ENCODE assay signal across 11 mouse cellular contexts in genomic region chr7:127885951-127886350, GRCm38 (mm10). TPM values are rescaled to one million over a fixed set of nuclear protein-coding genes. Genes with fewer than 3 reads are reported as not detected.
DNase-seq lines count a peak whose midpoint lies in the region; ATAC-seq lines count a peak whose summit lies in the region.
"Had no signal": no experiment of that assay in that cellular context is flagged by ENCODE, and none has a peak within 500 bp of the region (broad histone marks: within the 10 kb centered on the region; RNA-seq: fewer than 3 reads in every experiment).

No protein-coding gene starts in this region.

- no peak overlapping the region for H3K4me2 ChIP-seq in heart, embryonic 12.5 days

- H3K4me3 ChIP-seq in heart, embryonic 12.5 days: no peak overlapping the region; the same call in 1 of the 2 replicates
- H3K4me3 ChIP-seq in midbrain, embryonic 10.5 days: no peak overlapping the region
- no peak overlapping the region for H3K4me3 ChIP-seq in hindbrain, embryonic 10.5 days

- ATAC-seq in heart, embryonic 12.5 days (ENCODE audit: insufficient number of reproducible peaks, low FRiP score): no peak

- WGBS in heart, embryonic 12.5 days: 76% methylated on average over 6 of the region's 6 CpGs
- 87% methylated on average over 6 of the region's 6 CpGs for WGBS in midbrain, embryonic 10.5 days
- whole genome bisulfite sequencing in hindbrain, embryonic 10.5 days: 78% methylated on average over 6 of the region's 6 CpGs

- peaks cover 45% of the 10 kb centered on the region for H3K4me1 ChIP-seq in heart, embryonic 12.5 days (replicated peaks)
- H3K4me1 ChIP-seq in midbrain, embryonic 10.5 days: peaks cover 15% of the 10 kb centered on the region
- H3K4me1 ChIP-seq in hindbrain, embryonic 10.5 days (replicated peaks): peaks cover 25% of the 10 kb centered on the region

- H3K27me3 ChIP-seq in heart, embryonic 12.5 days (replicated peaks): no peaks in the 10 kb centered on the region
- H3K27me3 ChIP-seq in midbrain, embryonic 10.5 days (ENCODE audit: low read depth, poor library complexity, severe bottlenecking): no peaks in the 10 kb centered on the region
- no peaks in the 10 kb centered on the region for H3K27me3 ChIP-seq in hindbrain, embryonic 10.5 days (ENCODE audit: insufficient read depth, poor library complexity, severe bottlenecking)

- no peak overlapping the region for H3K27ac ChIP-seq in heart, embryonic 12.5 days (ENCODE audit: poor library complexity, severe bottlenecking)
- H3K27ac ChIP-seq in midbrain, embryonic 10.5 days (replicated peaks): no peak overlapping the region
- no peak overlapping the region for H3K27ac ChIP-seq in hindbrain, embryonic 10.5 days

- peak; percentile 84 to 88 for DNase-seq in heart, adult 18-20 months
- DNase-seq in ES-CJ7 (ENCODE audit: low read depth, low spot score): peak; percentile 34
- peak; percentile 55 to 79 for DNase-seq in gastrocnemius, adult 8-10 months (ENCODE audit: low spot score in 2 of 2)
- peak; percentile 63 for DNase-seq in lung, postnatal 25 days (ENCODE audit: low spot score)
- DNase-seq in midbrain, embryonic 10.5 days (ENCODE audit: low spot score): no peak
- no peak for DNase-seq in frontal cortex, postnatal 25 days (ENCODE audit: low spot score in 2 of 2)
- DNase-seq in hindbrain, embryonic 10.5 days (ENCODE audit: low spot score): no peak
- DNase-seq: cerebellum, adult 11-12 months had no signal

- H3K9ac ChIP-seq in heart, embryonic 12.5 days: no peak overlapping the region

- peaks cover 97% of the 10 kb centered on the region for H3K36me3 ChIP-seq in heart, embryonic 12.5 days
- peaks cover 99% of the 10 kb centered on the region for H3K36me3 ChIP-seq in midbrain, embryonic 10.5 days
- peaks cover 100% of the 10 kb centered on the region for H3K36me3 ChIP-seq in hindbrain, embryonic 10.5 days

- no peaks in the 10 kb centered on the region for H3K9me3 ChIP-seq in heart, embryonic 12.5 days (replicated peaks)
- no peaks in the 10 kb centered on the region for H3K9me3 ChIP-seq in midbrain, embryonic 10.5 days (replicated peaks)
- H3K9me3 ChIP-seq in hindbrain, embryonic 10.5 days: no peaks in the 10 kb centered on the region

RNA-seq across cellular contexts. Expression of gene Prss53, which starts 4.8 kb away (rescaled TPM):
- 1 to 10 TPM in 1 of 2 experiments, under 1 TPM in 1; 0.52 to 1.3 TPM for total RNA-seq in heart, adult 18-20 months (2021)
- polyA plus RNA-seq in heart, embryonic 12.5 days (2016; fragmentation: Nextera tagmentation; extraction: Ambion mirVana): 1.5 and 1.7 TPM in 2 replicates
- 1 to 10 TPM; 1.5 to 1.8 (median 1.7) TPM for total RNA-seq in gastrocnemius, adult 8-10 months (2022)
- 0.52 and 0.68 TPM in 2 replicates for polyA plus RNA-seq in midbrain, embryonic 10.5 days (2016; fragmentation: Nextera tagmentation; extraction: Ambion mirVana)
- polyA plus RNA-seq in hindbrain, embryonic 10.5 days (2016; fragmentation: Nextera tagmentation; extraction: Ambion mirVana): 0.51 and 1.1 TPM in 2 replicates

RNA-seq across cellular contexts. Expression of gene Gm21974, which starts 9.3 kb away (rescaled TPM):
- under 1 TPM in 1 of 2 experiments, not detected in 1; 0.27 TPM for total RNA-seq in heart, adult 18-20 months (2021)
- not detected in 2 replicates for polyA plus RNA-seq in heart, embryonic 12.5 days (2016; fragmentation: Nextera tagmentation; extraction: Ambion mirVana)
- total RNA-seq in gastrocnemius, adult 8-10 months (2022): not detected
- not detected in 2 replicates for polyA plus RNA-seq in midbrain, embryonic 10.5 days (2016; fragmentation: Nextera tagmentation; extraction: Ambion mirVana)
- polyA plus RNA-seq in hindbrain, embryonic 10.5 days (2016; fragmentation: Nextera tagmentation; extraction: Ambion mirVana): not detected in 2 replicates
- total RNA-seq: left cerebral cortex, postnatal 25 days had no signal
- polyA plus RNA-seq: stomach, embryonic 14.5 days had no signal

RNA-seq across cellular contexts. Expression of gene Zfp668, which starts 9.3 kb away (rescaled TPM):
- total RNA-seq in heart, adult 18-20 months (2021): 1 to 10 TPM; 3.4 to 4.1 TPM
- 11.4 and 13.0 TPM in 2 replicates for polyA plus RNA-seq in heart, embryonic 12.5 days (2016; fragmentation: Nextera tagmentation; extraction: Ambion mirVana)
- 1 to 10 TPM; 3.1 to 4.6 (median 4.5) TPM for total RNA-seq in gastrocnemius, adult 8-10 months (2022)
- polyA plus RNA-seq in midbrain, embryonic 10.5 days (2016; fragmentation: Nextera tagmentation; extraction: Ambion mirVana): 41.5 and 47.3 TPM in 2 replicates
- 41.4 and 42.3 TPM in 2 replicates for polyA plus RNA-seq in hindbrain, embryonic 10.5 days (2016; fragmentation: Nextera tagmentation; extraction: Ambion mirVana)

RNA-seq across cellular contexts. Expression of gene Vkorc1, which starts 9.5 kb away (rescaled TPM):
- 10 to 100 TPM; 19.3 to 20.8 TPM for total RNA-seq in heart, adult 18-20 months (2021)
- polyA plus RNA-seq in heart, embryonic 12.5 days (2016; fragmentation: Nextera tagmentation; extraction: Ambion mirVana): 86.6 and 106 TPM in 2 replicates
- total RNA-seq in gastrocnemius, adult 8-10 months (2022): 1 to 10 TPM; 5.3 to 9.9 (median 8.6) TPM
- polyA plus RNA-seq in midbrain, embryonic 10.5 days (2016; fragmentation: Nextera tagmentation; extraction: Ambion mirVana): 43.4 and 44.6 TPM in 2 replicates
- polyA plus RNA-seq in hindbrain, embryonic 10.5 days (2016; fragmentation: Nextera tagmentation; extraction: Ambion mirVana): 49.7 and 54.7 TPM in 2 replicates

RNA-seq across cellular contexts. Expression of gene Zfp646, which starts 9.9 kb away (rescaled TPM):
- total RNA-seq in heart, adult 18-20 months (2021): 10 to 100 TPM; 16.7 to 17.9 TPM
- 11.5 and 12.9 TPM in 2 replicates for polyA plus RNA-seq in heart, embryonic 12.5 days (2016; fragmentation: Nextera tagmentation; extraction: Ambion mirVana)
- 10 to 100 TPM; 12.2 to 14.5 (median 14.0) TPM for total RNA-seq in gastrocnemius, adult 8-10 months (2022)
- polyA plus RNA-seq in midbrain, embryonic 10.5 days (2016; fragmentation: Nextera tagmentation; extraction: Ambion mirVana): 17.2 and 18.7 TPM in 2 replicates
- 19.0 and 19.2 TPM in 2 replicates for polyA plus RNA-seq in hindbrain, embryonic 10.5 days (2016; fragmentation: Nextera tagmentation; extraction: Ambion mirVana)

Comparison
In these comparisons a context has a peak if more than half of its experiments do, and no peak if none do; other contexts are left out.
1. DNase-seq: peak in heart, adult 18-20 months (2 of 2), ES-CJ7 (single experiment), gastrocnemius, adult 8-10 months (2 of 2) and lung, postnatal 25 days (single experiment); none in midbrain, embryonic 10.5 days (single experiment), frontal cortex, postnatal 25 days (0 of 2) and hindbrain, embryonic 10.5 days (single experiment).